Mouse (Mus musculus) heart, postnatal 0 days (tissue): Measurements from ENCODE around the gene Vldlr.

Source experiments
- CTCF ChIP-seq: IDR thresholded peaks from 2 replicates; pipeline ENCODE4 v1.5.1; 2016; ENCODE audit warnings: antibody characterized with exemption, control low read depth, low read depth
- EP300 ChIP-seq: IDR thresholded peaks from 2 replicates; pipeline ENCODE4 v1.6.1; 2016; ENCODE audit warnings: antibody characterized with exemption, low read depth

DNA sequence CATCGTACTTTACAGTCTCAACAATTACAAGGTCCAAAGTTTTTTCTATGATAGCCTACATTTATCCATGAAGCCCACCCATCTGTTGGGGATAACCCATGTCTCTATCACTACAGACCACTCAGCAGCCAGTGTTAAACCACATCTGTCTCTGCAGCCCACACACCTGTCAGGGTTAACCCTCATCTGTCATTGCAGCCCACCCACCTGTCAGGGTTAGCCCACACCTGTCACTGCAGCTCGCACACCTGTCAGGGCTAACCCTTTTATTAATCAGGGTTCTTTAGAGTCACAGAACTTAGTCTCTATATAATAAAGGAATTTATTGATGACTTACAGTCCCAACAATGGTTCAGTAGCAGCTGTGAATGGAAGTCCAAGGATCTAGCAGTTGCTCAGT, 62.9 kb downstream of the Vldlr start:
- no peak for TF ChIP-seq EP300
- no peak for TF ChIP-seq CTCF
